Mouse (Mus musculus) bone marrow macrophage, adult 2 months (primary cell): Measurements from ENCODE around the gene Dohh. TPM values are rescaled to one million over a fixed set of nuclear protein-coding genes. Genes with fewer than 3 reads are reported as not detected.

Experiments
- H3K27ac ChIP-seq: 2 replicates; pipeline ENCODE4 v1.5.1; 2012; ENCODE audit warnings: low read depth, low read length; ENCODE audit not compliant: insufficient read depth
- H3K4me1 ChIP-seq: 2 replicates; pipeline ENCODE4 v1.6.1; 2012; ENCODE audit warnings: low read length; ENCODE audit not compliant: control insufficient read depth, insufficient read depth
- H3K4me3 ChIP-seq: 2 replicates; pipeline ENCODE4 v1.5.1; 2012; ENCODE audit warnings: mild to moderate bottlenecking, low read length, moderate library complexity; ENCODE audit not compliant: insufficient read depth
- CTCF ChIP-seq: IDR thresholded peaks from 2 replicates; pipeline ENCODE4 v1.5.1; 2012; ENCODE audit warnings: low read depth, mild to moderate bottlenecking, low read length, moderate library complexity
- POLR2A ChIP-seq: IDR thresholded peaks from 2 replicates; pipeline ENCODE4 v1.6.1; 2012; ENCODE audit warnings: mild to moderate bottlenecking, low read depth, low read length, borderline replicate concordance
- polyA plus RNA-seq: library from polyadenylated mRNA; stranded (reverse); fragments of >200 nt; gene quantifications from 2 replicates; pipeline ENCODE4 v1.2.4, GENCODE M21; 2012; ENCODE audit not compliant: missing spikeins, insufficient read depth, insufficient read length

The Dohh gene
- polyA plus RNA-seq, 1 experiment = 23.1 TPM

DNA sequence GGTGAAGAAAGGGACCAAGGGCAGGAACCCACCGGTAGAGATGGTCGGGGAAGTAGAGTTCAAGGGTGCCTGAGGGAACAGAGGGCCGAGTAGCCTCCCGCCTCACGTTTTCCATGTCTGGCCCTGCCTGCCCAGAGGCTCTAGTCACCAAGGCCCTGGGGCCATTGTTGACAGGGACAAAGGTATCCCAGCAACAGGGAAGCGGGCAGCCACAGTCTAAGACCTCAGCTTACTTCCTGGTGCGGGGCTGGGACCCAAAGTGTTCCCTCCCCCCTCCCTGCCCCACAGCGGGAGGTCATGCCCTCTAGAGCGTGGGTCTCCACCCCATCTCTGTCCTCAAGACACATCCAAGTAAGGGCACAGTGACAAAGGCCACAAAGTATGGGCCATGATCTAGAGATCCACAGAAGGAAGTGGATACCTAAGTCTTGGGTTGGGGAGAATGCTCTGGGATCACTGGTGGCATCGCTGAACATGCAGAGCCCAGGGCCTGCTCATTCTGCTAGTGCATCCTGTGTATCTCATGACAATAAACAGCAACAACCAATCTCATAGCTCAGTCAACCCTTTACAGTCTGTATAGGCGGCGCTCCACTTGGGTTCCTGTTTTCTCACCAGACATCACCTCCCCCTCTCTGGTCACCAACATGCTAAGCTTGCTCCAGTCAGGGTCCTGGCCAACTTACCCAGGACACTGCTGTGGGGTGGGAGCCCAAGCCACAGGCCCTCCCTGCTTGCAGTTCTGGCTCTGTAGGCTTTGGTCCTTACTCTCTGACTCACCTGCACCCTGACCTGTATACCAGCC is 18.4 kb upstream of the Dohh start, which contains the start of gene 4930404N11Rik:
Gene 4930404N11Rik (minus strand): TSS at position 145 of the 805 bp plus-strand sequence.
- H3K4me3 ChIP-seq = no peak within 1 kb of the TSS
- peak within 1 kb of the TSS; percentile 37 for H3K27ac ChIP-seq
- no peak for TF ChIP-seq POLR2A
- TF ChIP-seq CTCF = no peak
- peaks cover 28% of the 10 kb centered on the region for H3K4me1 ChIP-seq

GRCm38 (mm10) chr10:81366477-81367206 is 17.6 kb upstream of the Dohh start:
- peaks cover 21% of the 10 kb centered on the region for H3K4me1 ChIP-seq
- no peak for TF ChIP-seq POLR2A
- no peak for TF ChIP-seq CTCF
- H3K27ac ChIP-seq = peak overlapping the region; percentile 37
- no peak overlapping the region for H3K4me3 ChIP-seq

DNA sequence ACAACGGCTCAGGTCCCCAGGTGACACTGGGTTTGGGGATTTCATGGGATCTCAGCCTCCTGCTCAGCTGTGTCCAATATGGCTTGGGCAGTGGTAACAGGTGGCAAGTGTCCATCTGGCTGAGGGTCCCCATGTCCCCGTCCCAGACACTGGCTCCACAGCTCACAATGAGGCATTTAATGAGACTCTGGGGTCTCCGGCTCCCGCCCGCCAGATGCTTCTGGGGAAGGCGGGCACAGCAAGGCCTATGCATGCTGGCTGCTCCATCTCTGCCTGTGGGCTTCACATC is 17.1 kb upstream of the Dohh start:
- Histone ChIP-seq H3K27ac (0 out of 2 replicates have a peak overlapping the region, but pooled peaks have one; percentile 37), H3K4me1 (peaks cover 18% of the 10 kb centered on the region)

DNA sequence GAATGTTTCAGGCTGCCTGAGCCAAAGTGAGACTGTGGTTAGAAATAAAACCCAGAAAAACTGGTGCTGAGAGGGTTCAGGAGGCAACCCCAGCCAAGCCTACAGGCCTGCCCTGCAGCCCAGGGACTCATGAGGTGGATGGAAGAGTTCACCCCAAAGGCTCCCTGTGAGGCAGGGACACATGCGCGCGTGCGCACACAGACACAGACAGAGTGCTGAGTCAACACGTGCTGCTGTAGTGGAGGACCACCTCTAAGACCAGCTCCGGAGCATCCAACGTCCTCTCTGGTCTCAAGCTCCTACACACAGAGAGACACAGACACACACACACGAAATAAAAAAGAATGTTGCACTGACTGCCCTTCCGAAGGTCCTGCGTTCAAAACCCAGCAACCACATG is 8.9 kb upstream of the Dohh start:
- no peak for TF ChIP-seq CTCF
- TF ChIP-seq POLR2A = no peak
- Histone ChIP-seq H3K4me3 (no peak overlapping the region), H3K4me1 (peaks cover 15% of the 10 kb centered on the region), H3K27ac (no peak overlapping the region)

More for the DNA sequence above, 17.1 kb upstream of the Dohh start:
- TF ChIP-seq CTCF (no peak), POLR2A (no peak)
- no peak overlapping the region for H3K4me3 ChIP-seq

DNA sequence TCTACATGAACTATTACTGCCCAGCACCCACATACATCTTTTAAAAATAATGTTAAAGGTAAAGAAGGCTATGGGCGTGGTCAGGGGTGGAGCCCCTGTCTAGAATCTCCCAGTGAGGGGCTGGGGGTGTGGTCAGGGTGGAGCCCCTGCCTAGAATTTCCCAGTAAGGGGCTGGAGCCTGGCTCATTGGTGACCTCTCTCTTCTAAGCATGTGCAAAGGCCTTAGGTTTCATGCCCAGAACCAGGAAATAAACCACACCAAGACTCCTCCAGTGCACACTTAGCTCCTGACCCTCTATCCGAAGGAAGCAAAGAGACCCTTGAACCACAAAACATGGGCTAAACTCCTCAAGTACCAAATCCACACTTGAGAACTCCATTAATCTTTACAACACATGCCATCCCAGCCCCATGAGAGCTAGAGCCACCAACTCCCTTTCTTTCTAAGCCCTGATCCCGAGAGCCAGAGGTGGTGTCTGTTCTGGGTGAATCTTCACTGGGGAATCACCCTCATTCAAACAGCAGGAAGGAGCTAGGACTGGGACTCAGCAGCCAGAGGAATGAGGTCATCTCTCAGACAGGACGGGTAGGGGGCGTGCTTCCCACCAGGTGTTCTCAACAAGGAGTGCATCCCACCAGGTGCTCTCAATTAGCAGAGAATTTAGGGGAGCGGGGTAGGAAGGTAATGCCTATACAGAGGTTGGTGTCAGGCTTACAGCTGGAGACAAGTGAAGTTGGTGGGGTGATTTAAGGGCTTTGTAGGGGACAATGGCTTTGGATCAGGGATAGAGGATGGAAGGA is 7.5 kb upstream of the Dohh start:
- Histone ChIP-seq H3K27ac (no peak overlapping the region), H3K4me3 (peak overlapping the region; percentile 83), H3K4me1 (peaks cover 17% of the 10 kb centered on the region)
- TF ChIP-seq CTCF (no peak), POLR2A (no peak)

GRCm38 (mm10) chr10:81377362-81377664 is 6.9 kb upstream of the Dohh start:
- TF ChIP-seq CTCF (no peak), POLR2A (no peak)
- H3K4me1 ChIP-seq = peaks cover 21% of the 10 kb centered on the region
- no peak overlapping the region; the same call in 1 of the 2 replicates for H3K27ac ChIP-seq
- peak overlapping the region; percentile 83 for H3K4me3 ChIP-seq

- Histone ChIP-seq H3K27ac (peak within 1 kb of the TSS; percentile 54), H3K4me1 (peaks cover 24% of the 10 kb centered on the region), H3K4me3 (peak within 1 kb of the TSS; percentile 83)
- TF ChIP-seq CTCF (no peak), POLR2A (no peak)
Observed at GRCm38 (mm10) chr10:81377793-81378552, 6.3 kb upstream of the Dohh start, which contains the start of gene Fzr1. Gene Fzr1, minus strand, starts transcription at chr10:81378516.

DNA sequence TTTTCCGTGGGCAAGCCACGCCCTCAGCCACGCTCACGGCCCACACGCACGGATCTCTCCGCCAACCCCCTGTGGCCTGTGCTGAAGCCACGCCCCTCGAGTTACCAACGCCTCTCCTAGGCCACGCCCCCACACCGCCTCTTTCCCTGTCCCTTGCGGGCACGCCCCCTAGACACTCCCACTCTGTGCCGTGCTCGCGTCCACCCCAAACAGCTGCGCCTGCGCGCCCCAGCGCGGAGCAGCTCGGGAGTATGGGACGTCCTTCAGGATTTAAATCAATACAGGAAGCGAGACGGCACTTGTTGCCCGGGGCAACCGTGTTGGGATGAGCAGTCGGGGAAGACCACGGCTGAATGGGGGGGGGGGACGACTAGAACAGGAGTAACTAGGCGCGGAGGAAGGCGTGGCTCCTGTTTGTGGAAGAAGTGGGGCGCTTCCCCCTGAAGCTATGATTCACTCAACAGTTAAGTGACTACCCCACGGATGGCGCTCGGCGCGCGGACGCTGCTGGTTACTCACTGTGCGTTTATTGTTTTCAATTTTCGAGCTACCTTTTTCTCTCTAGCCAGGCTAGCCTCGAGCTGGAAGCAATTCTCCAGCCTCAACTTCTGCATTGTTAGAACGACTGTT is 5.6 kb upstream of the Dohh start:
- Histone ChIP-seq H3K4me3 (peak overlapping the region; percentile 72), H3K27ac (peak overlapping the region; percentile 54), H3K4me1 (peaks cover 24% of the 10 kb centered on the region)
- TF ChIP-seq CTCF (no peak), POLR2A (no peak)

DNA sequence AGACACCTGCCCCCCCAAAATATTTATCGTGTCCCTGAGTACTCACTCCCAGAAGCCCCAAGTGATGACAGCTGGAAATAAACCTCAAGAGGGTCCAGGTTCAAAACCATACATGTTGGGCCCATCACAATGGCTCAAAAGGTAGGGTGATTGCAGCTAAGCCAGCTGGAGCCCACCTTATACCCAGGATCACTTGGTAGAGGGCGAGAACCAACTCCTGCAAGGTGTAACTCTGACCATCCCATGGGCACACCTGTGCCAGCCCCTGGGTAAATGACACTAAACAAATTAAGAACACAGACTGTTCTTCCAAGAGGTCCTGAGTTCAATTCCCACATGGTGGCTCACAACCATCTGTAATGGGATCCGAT is 5.1 kb upstream of the Dohh start:
- peak overlapping the region; percentile 72 for H3K4me3 ChIP-seq
- peak overlapping the region; percentile 54 for H3K27ac ChIP-seq
- no peak for TF ChIP-seq CTCF
- no peak for TF ChIP-seq POLR2A
- peaks cover 24% of the 10 kb centered on the region for H3K4me1 ChIP-seq
